Mouse (Mus musculus): ENCODE results near the gene Ptma. TPM values are rescaled to one million over a fixed set of nuclear protein-coding genes. Genes with fewer than 3 reads are reported as not detected.
A peak's percentile ranks its signal among the peaks of the same experiment; 100 is the strongest.

The Ptma gene
- polyA plus RNA-seq, 1 experiment from 2014 or later: 2,949 TPM

- Histone ChIP-seq H3K9me3 (replicated peaks) (no peaks in the 10 kb centered on the region), H3K36me3 (peaks cover 7% of the 10 kb centered on the region), H3K4me3 (replicated peaks) (peak overlapping the region; percentile 94), H3K9ac (peak overlapping the region; percentile 60), H3K27me3 (no peaks in the 10 kb centered on the region), H3K27ac (peak overlapping the region; percentile 99), H3K4me1 (peaks cover 25% of the 10 kb centered on the region), H3K4me2 (peak overlapping the region; percentile 91)
- WGBS: 87% methylated on average over 8 of the region's 8 CpGs
- no peak for ATAC-seq (replicated peaks; ENCODE audit: low FRiP score)
These were observed 2.5 kb upstream of the Ptma start for GRCm38 (mm10) chr1:86523776-86524618.

- peak; percentile 78 for ATAC-seq (replicated peaks; ENCODE audit: low FRiP score)
- Histone ChIP-seq H3K27me3 (no peaks in the 10 kb centered on the region), H3K4me2 (peak overlapping the region; percentile 91), H3K9me3 (replicated peaks) (no peaks in the 10 kb centered on the region), H3K27ac (peak overlapping the region; percentile 99), H3K4me3 (replicated peaks) (peak overlapping the region; percentile 94), H3K36me3 (peaks cover 15% of the 10 kb centered on the region), H3K4me1 (peaks cover 33% of the 10 kb centered on the region), H3K9ac (peak overlapping the region; percentile 82)
- WGBS: 1% methylated on average over 53 of the region's 53 CpGs
These were observed 1.7 kb upstream of the Ptma start for GRCm38 (mm10) chr1:86524619-86525498.

- H3K36me3 ChIP-seq: peaks cover 16% of the 10 kb centered on the region
- ATAC-seq (replicated peaks; ENCODE audit: low FRiP score): peak; percentile 35
- H3K4me1 ChIP-seq: peaks cover 35% of the 10 kb centered on the region
- peak overlapping the region; percentile 99 for H3K27ac ChIP-seq
- H3K9me3 ChIP-seq (replicated peaks): no peaks in the 10 kb centered on the region
- H3K4me2 ChIP-seq: peak overlapping the region; percentile 91
- peak overlapping the region; percentile 94 for H3K4me3 ChIP-seq (replicated peaks)
- no peaks in the 10 kb centered on the region for H3K27me3 ChIP-seq
- WGBS: under 1% methylated on average over 44 of the region's 44 CpGs
- H3K9ac ChIP-seq: peak overlapping the region; percentile 82
These were observed 919 bp upstream of the Ptma start for GRCm38 (mm10) chr1:86525499-86526115.

GRCm38 (mm10) chr1:86526789-86527598, 468 bp downstream of the Ptma start:
- H3K4me3 ChIP-seq (replicated peaks): peak overlapping the region; percentile 94
- H3K27ac ChIP-seq: peak overlapping the region; percentile 99
- H3K27me3 ChIP-seq: no peaks in the 10 kb centered on the region
- H3K4me1 ChIP-seq: peaks cover 48% of the 10 kb centered on the region
- peaks cover 27% of the 10 kb centered on the region for H3K36me3 ChIP-seq
- peak overlapping the region; percentile 88 for H3K4me2 ChIP-seq
- WGBS: under 1% methylated on average over 110 of the region's 111 CpGs
- no peaks in the 10 kb centered on the region for H3K9me3 ChIP-seq (replicated peaks)
- H3K9ac ChIP-seq: peak overlapping the region; percentile 100
- no peak for ATAC-seq (replicated peaks; ENCODE audit: low FRiP score)

GRCm38 (mm10) chr1:86527599-86528486, 1.3 kb downstream of the Ptma start:
- H3K4me2 ChIP-seq: peak overlapping the region; percentile 88
- H3K4me1 ChIP-seq: peaks cover 44% of the 10 kb centered on the region
- peak overlapping the region; percentile 99 for H3K27ac ChIP-seq
- peaks cover 27% of the 10 kb centered on the region for H3K36me3 ChIP-seq
- H3K9ac ChIP-seq: peak overlapping the region; percentile 100
- under 1% methylated on average over 89 of the region's 89 CpGs for WGBS
- no peak for ATAC-seq (replicated peaks; ENCODE audit: low FRiP score)
- H3K4me3 ChIP-seq (replicated peaks): peak overlapping the region; percentile 94
- no peaks in the 10 kb centered on the region for H3K27me3 ChIP-seq
- H3K9me3 ChIP-seq (replicated peaks): no peaks in the 10 kb centered on the region

- ATAC-seq (replicated peaks; ENCODE audit: low FRiP score): no peak
- H3K27ac ChIP-seq: peak overlapping the region; percentile 99
- no peaks in the 10 kb centered on the region for H3K9me3 ChIP-seq (replicated peaks)
- no peaks in the 10 kb centered on the region for H3K27me3 ChIP-seq
- peak overlapping the region; percentile 94 for H3K4me3 ChIP-seq (replicated peaks)
- H3K4me2 ChIP-seq: peak overlapping the region; percentile 88
- H3K4me1 ChIP-seq: peaks cover 44% of the 10 kb centered on the region
- peak overlapping the region; percentile 100 for H3K9ac ChIP-seq
- WGBS: under 1% methylated on average over 15 of the region's 15 CpGs
- H3K36me3 ChIP-seq: peaks cover 32% of the 10 kb centered on the region
These were observed 2.1 kb downstream of the Ptma start for GRCm38 (mm10) chr1:86528571-86529180.

- H3K36me3 ChIP-seq: peaks cover 35% of the 10 kb centered on the region
- peak overlapping the region; percentile 99; the same call in 1 of the 2 replicates for H3K27ac ChIP-seq
- H3K27me3 ChIP-seq: no peaks in the 10 kb centered on the region
- H3K4me2 ChIP-seq: peak overlapping the region; percentile 88
- peaks cover 35% of the 10 kb centered on the region for H3K4me1 ChIP-seq
- peak overlapping the region; percentile 100 for H3K9ac ChIP-seq
- peak overlapping the region; percentile 94 for H3K4me3 ChIP-seq (replicated peaks)
- H3K9me3 ChIP-seq (replicated peaks): no peaks in the 10 kb centered on the region
- ATAC-seq (replicated peaks; ENCODE audit: low FRiP score): no peak
- 13% methylated on average over 4 of the region's 4 CpGs for WGBS
These were observed 3.1 kb downstream of the Ptma start for GRCm38 (mm10) chr1:86529590-86529989.

GRCm38 (mm10) chr1:86530871-86531546, 4.5 kb downstream of the Ptma start:
- WGBS: 21% methylated on average over 4 of the region's 4 CpGs
- no peak for ATAC-seq (replicated peaks; ENCODE audit: low FRiP score)
- Histone ChIP-seq H3K36me3 (peaks cover 35% of the 10 kb centered on the region), H3K9ac (peak overlapping the region; percentile 27; the same call in 1 of the 2 replicates), H3K27ac (peak overlapping the region; percentile 72), H3K4me1 (peaks cover 30% of the 10 kb centered on the region), H3K27me3 (no peaks in the 10 kb centered on the region), H3K4me3 (replicated peaks) (peak overlapping the region; percentile 18), H3K4me2 (peak overlapping the region; percentile 28), H3K9me3 (replicated peaks) (no peaks in the 10 kb centered on the region)

GRCm38 (mm10) chr1:86531547-86532321, 5.2 kb downstream of the Ptma start:
- H3K36me3 ChIP-seq: peaks cover 35% of the 10 kb centered on the region
- H3K9me3 ChIP-seq (replicated peaks): no peaks in the 10 kb centered on the region
- 6% methylated on average over 13 of the region's 13 CpGs for WGBS
- peak; percentile 59 for ATAC-seq (replicated peaks; ENCODE audit: low FRiP score)
- H3K9ac ChIP-seq: peak overlapping the region; percentile 3; the same call in 1 of the 2 replicates
- no peaks in the 10 kb centered on the region for H3K27me3 ChIP-seq
- H3K27ac ChIP-seq: peak overlapping the region; percentile 72
- H3K4me2 ChIP-seq: peak overlapping the region; percentile 28
- peaks cover 30% of the 10 kb centered on the region for H3K4me1 ChIP-seq
- H3K4me3 ChIP-seq (replicated peaks): peak overlapping the region; percentile 18; the same call in 1 of the 2 replicates

Measured in kidney, embryonic 15.5 days (tissue).